Mouse (Mus musculus): ENCODE measurements at regions not wholly inside any gene's neighbourhood (a gene's known extent, or its start where the extent isn't known, plus 50 kb on each side); places are given as distances from the start of the nearest gene placed in this dataset.

- in situ Hi-C loops (cut with MboI; ENCODE audit: low sequenced_read_pairs in 2 of 2, unreplicated experiment in 2 of 2): no loop called here
- no peak overlapping the region for H3K9ac ChIP-seq (ENCODE audit: insufficient read depth, low read depth, low read length, poor library complexity, severe bottlenecking)
- DNase-seq (ENCODE audit: low read depth, low spot score): no peak
- peaks cover 0 to 2% of the 10 kb centered on the region in 2 experiments; a peak in 1 of 4 replicates for H3K4me1 ChIP-seq (ENCODE audit: control insufficient read depth in 2 of 2, insufficient read depth in 2 of 2, low read length in 2 of 2, poor library complexity in 1 of 2)
- no peaks in the 10 kb centered on the region for H3K36me3 ChIP-seq (ENCODE audit: control insufficient read depth, insufficient read depth, low read length, poor library complexity, severe bottlenecking)
- no peak overlapping the region for H3K27ac ChIP-seq (ENCODE audit: insufficient read depth, low read depth, low read length, poor library complexity, severe bottlenecking)
- no peaks in the 10 kb centered on the region for H3K9me3 ChIP-seq (ENCODE audit: control insufficient read depth, insufficient read depth, low read depth, low read length)
- TF ChIP-seq CHD2 (IDR thresholded peaks at IDR 0.05; ENCODE audit: low read depth, low read length) (no peak), MAFK (IDR thresholded peaks at IDR 0.05; ENCODE audit: insufficient read depth, low read depth, low read length) (no peak), ZC3H11A (IDR thresholded peaks at IDR 0.05; ENCODE audit: borderline replicate concordance, low read depth, low read length) (no peak)
- no peak overlapping the region for H3K4me3 ChIP-seq (ENCODE audit: insufficient read depth in 1 of 2, low read depth in 1 of 2, low read length in 2 of 2, poor library complexity in 1 of 2, severe bottlenecking in 1 of 2)
These were observed 72.1 kb upstream of the Mrps22 start for GRCm38 (mm10) chr9:98673461-98674114.

GRCm38 (mm10) chr9:98672361-98672760 is 70.9 kb upstream of the Mrps22 start:
- no peak for DNase-seq (ENCODE audit: low read depth, low spot score)
- in situ Hi-C loops (cut with MboI; ENCODE audit: low sequenced_read_pairs in 2 of 2, unreplicated experiment in 2 of 2): no loop called here
- TF ChIP-seq ZC3H11A (IDR thresholded peaks at IDR 0.05; ENCODE audit: borderline replicate concordance, low read depth, low read length): no peak
- TF ChIP-seq ZNF384 (IDR thresholded peaks at IDR 0.05; ENCODE audit: low read depth, low read length): no peak
- no peak for TF ChIP-seq HCFC1 (IDR thresholded peaks at IDR 0.05; ENCODE audit: borderline replicate concordance, insufficient read depth, low read length)
- TF ChIP-seq CHD2 (IDR thresholded peaks at IDR 0.05; ENCODE audit: low read depth, low read length): no peak
- TF ChIP-seq MAFK (IDR thresholded peaks at IDR 0.05; ENCODE audit: insufficient read depth, low read depth, low read length): no peak
- H3K4me1 ChIP-seq (ENCODE audit: control insufficient read depth in 2 of 2, insufficient read depth in 2 of 2, low read length in 2 of 2, poor library complexity in 1 of 2): peaks cover 0 to 2% of the 10 kb centered on the region in 2 experiments; a peak in 1 of 4 replicates
- no peaks in the 10 kb centered on the region for H3K9me3 ChIP-seq (ENCODE audit: control insufficient read depth, insufficient read depth, low read depth, low read length)
- H3K4me3 ChIP-seq (ENCODE audit: insufficient read depth in 1 of 2, low read depth in 1 of 2, low read length in 2 of 2, poor library complexity in 1 of 2, severe bottlenecking in 1 of 2): no peak overlapping the region
- no peak overlapping the region for H3K27ac ChIP-seq (ENCODE audit: insufficient read depth, low read depth, low read length, poor library complexity, severe bottlenecking)
- H3K9ac ChIP-seq (ENCODE audit: insufficient read depth, low read depth, low read length, poor library complexity, severe bottlenecking): no peak overlapping the region
- H3K36me3 ChIP-seq (ENCODE audit: control insufficient read depth, insufficient read depth, low read length, poor library complexity, severe bottlenecking): no peaks in the 10 kb centered on the region

GRCm38 (mm10) chr9:98668423-98669330 is 67.2 kb upstream of the Mrps22 start:
- in situ Hi-C loops (cut with MboI; ENCODE audit: low sequenced_read_pairs in 2 of 2, unreplicated experiment in 2 of 2): no loop called here
- TF ChIP-seq ZNF384 (IDR thresholded peaks at IDR 0.05; ENCODE audit: low read depth, low read length) (no peak), HCFC1 (IDR thresholded peaks at IDR 0.05; ENCODE audit: borderline replicate concordance, insufficient read depth, low read length) (no peak), ZC3H11A (IDR thresholded peaks at IDR 0.05; ENCODE audit: borderline replicate concordance, low read depth, low read length) (no peak), CHD2 (IDR thresholded peaks at IDR 0.05; ENCODE audit: low read depth, low read length) (no peak), MAFK (IDR thresholded peaks at IDR 0.05; ENCODE audit: insufficient read depth, low read depth, low read length) (no peak)

GRCm38 (mm10) chr9:98667072-98667471 is 65.6 kb upstream of the Mrps22 start:
- in situ Hi-C loops (cut with MboI; ENCODE audit: low sequenced_read_pairs in 2 of 2, unreplicated experiment in 2 of 2): no loop called here
- TF ChIP-seq MAFK (IDR thresholded peaks at IDR 0.05; ENCODE audit: insufficient read depth, low read depth, low read length) (no peak), ZC3H11A (IDR thresholded peaks at IDR 0.05; ENCODE audit: borderline replicate concordance, low read depth, low read length) (no peak), CHD2 (IDR thresholded peaks at IDR 0.05; ENCODE audit: low read depth, low read length) (no peak), ZNF384 (IDR thresholded peaks at IDR 0.05; ENCODE audit: low read depth, low read length) (no peak), HCFC1 (IDR thresholded peaks at IDR 0.05; ENCODE audit: borderline replicate concordance, insufficient read depth, low read length) (no peak)
- H3K27ac ChIP-seq (ENCODE audit: insufficient read depth, low read depth, low read length, poor library complexity, severe bottlenecking): no peak overlapping the region
- no peak for DNase-seq (ENCODE audit: low read depth, low spot score)
- H3K36me3 ChIP-seq (ENCODE audit: control insufficient read depth, insufficient read depth, low read length, poor library complexity, severe bottlenecking): no peaks in the 10 kb centered on the region
- no peak overlapping the region for H3K9ac ChIP-seq (ENCODE audit: insufficient read depth, low read depth, low read length, poor library complexity, severe bottlenecking)
- H3K4me3 ChIP-seq (ENCODE audit: insufficient read depth in 1 of 2, low read depth in 1 of 2, low read length in 2 of 2, poor library complexity in 1 of 2, severe bottlenecking in 1 of 2): no peak overlapping the region
- no peaks in the 10 kb centered on the region for H3K9me3 ChIP-seq (ENCODE audit: control insufficient read depth, insufficient read depth, low read depth, low read length)
- no peaks in the 10 kb centered on the region for H3K4me1 ChIP-seq (ENCODE audit: control insufficient read depth in 2 of 2, insufficient read depth in 2 of 2, low read length in 2 of 2, poor library complexity in 1 of 2)

More at GRCm38 (mm10) chr9:98668423-98669330, 67.2 kb upstream of the Mrps22 start:
- Histone ChIP-seq H3K36me3 (ENCODE audit: control insufficient read depth, insufficient read depth, low read length, poor library complexity, severe bottlenecking) (no peaks in the 10 kb centered on the region), H3K27ac (ENCODE audit: insufficient read depth, low read depth, low read length, poor library complexity, severe bottlenecking) (no peak overlapping the region), H3K4me1 (ENCODE audit: control insufficient read depth in 2 of 2, insufficient read depth in 2 of 2, low read length in 2 of 2, poor library complexity in 1 of 2) (peaks cover 0 to 2% of the 10 kb centered on the region in 2 experiments; a peak in 1 of 4 replicates), H3K4me3 (ENCODE audit: insufficient read depth in 1 of 2, low read depth in 1 of 2, low read length in 2 of 2, poor library complexity in 1 of 2, severe bottlenecking in 1 of 2) (no peak overlapping the region), H3K9ac (ENCODE audit: insufficient read depth, low read depth, low read length, poor library complexity, severe bottlenecking) (no peak overlapping the region), H3K9me3 (ENCODE audit: control insufficient read depth, insufficient read depth, low read depth, low read length) (no peaks in the 10 kb centered on the region)
- no peak for DNase-seq (ENCODE audit: low read depth, low spot score)

All from ES-E14 (cell line).